Mouse (Mus musculus) embryonic facial prominence, embryonic 12.5 days (tissue): Measurements from ENCODE around the gene Npy4r. TPM values are rescaled to one million over a fixed set of nuclear protein-coding genes. Genes with fewer than 3 reads are reported as not detected.

ENCODE experiments used
- ATAC-seq: fragments of 200-750 bp; cut with Nextera tagmentation; 2 replicates; pipeline ENCODE4 v1.8.0; 2017; ENCODE audit not compliant: insufficient number of reproducible peaks, insufficient read depth, low FRiP score, low TSS enrichment
- H3K27ac ChIP-seq: fragments of 300-500 bp; sonication (generic); 2 replicates; pipeline ENCODE4 v1.5.1; 2016; ENCODE audit warnings: mild to moderate bottlenecking
- H3K27me3 ChIP-seq: fragments of 300-500 bp; sonication (generic); 2 replicates; pipeline ENCODE4 v1.6.1; 2016; ENCODE audit warnings: mild to moderate bottlenecking, moderate library complexity
- H3K36me3 ChIP-seq: fragments of 300-500 bp; sonication (generic); 2 replicates; pipeline ENCODE4 v1.6.1; 2016; ENCODE audit warnings: mild to moderate bottlenecking
- H3K4me1 ChIP-seq: fragments of 300-500 bp; sonication (generic); 2 replicates; pipeline ENCODE4 v1.6.1; 2016
- H3K4me2 ChIP-seq: fragments of 300-500 bp; sonication (generic); replicated peaks from 2 replicates; pipeline ENCODE4 v1.6.1; 2016; ENCODE audit warnings: mild to moderate bottlenecking, moderate library complexity
- H3K4me3 ChIP-seq: fragments of 300-500 bp; sonication (generic); 2 replicates; pipeline ENCODE4 v1.5.1; 2016; ENCODE audit warnings: mild to moderate bottlenecking
- H3K9ac ChIP-seq: fragments of 300-500 bp; sonication (generic); 2 replicates; pipeline ENCODE4 v1.6.1; 2016; ENCODE audit warnings: mild to moderate bottlenecking, moderate library complexity
- H3K9me3 ChIP-seq: fragments of 300-500 bp; sonication (generic); 2 replicates; pipeline ENCODE4 v1.6.1; 2016; ENCODE audit warnings: mild to moderate bottlenecking, moderate library complexity
- WGBS: fragments of 180-500 bp; shearing (Covaris S2); methylation state at CpG from one replicate; pipeline ENCODE4 v1.1.7; 2016; 5-methylcytosine and 5-hydroxymethylcytosine counted together
- polyA plus RNA-seq: library from polyadenylated mRNA; unstranded; fragments of >200 nt; fragmentation: Nextera tagmentation; extraction: Ambion mirVana; gene quantifications from 2 replicates; pipeline ENCODE4 v1.2.1, GENCODE M21; 2016

Gene Npy4r
- polyA plus RNA-seq, 1 experiment from 2014 or later, result 0.15 TPM

DNA sequence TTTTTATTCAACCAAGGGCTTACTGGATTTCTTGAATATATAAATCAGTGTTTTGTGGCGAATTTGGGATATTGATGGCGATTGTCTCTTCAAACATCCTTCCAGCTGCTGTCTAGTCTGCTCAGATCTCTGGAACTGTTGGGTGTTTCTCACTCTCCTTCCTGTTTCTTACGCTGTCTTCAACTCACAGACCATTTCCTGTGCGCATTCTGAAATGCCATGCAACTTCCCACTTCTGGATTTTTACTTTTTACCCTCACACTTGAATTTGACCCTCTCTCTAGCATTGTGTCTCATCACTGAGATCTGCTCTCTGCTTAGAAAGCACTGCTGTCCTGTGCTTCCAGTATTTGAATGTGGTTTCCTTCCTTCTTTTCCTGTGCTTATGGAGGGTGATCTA lies 44.7 kb downstream of the Npy4r start:
- Histone ChIP-seq H3K9ac (no peak overlapping the region), H3K4me2 (no peak overlapping the region), H3K36me3 (no peaks in the 10 kb centered on the region), H3K27me3 (no peaks in the 10 kb centered on the region), H3K9me3 (no peaks in the 10 kb centered on the region), H3K27ac (no peak overlapping the region), H3K4me1 (no peaks in the 10 kb centered on the region), H3K4me3 (no peak overlapping the region)
- ATAC-seq, result no peak
- WGBS, result 74% methylated on average over 4 of the region's 4 CpGs

- Histone ChIP-seq H3K4me1 (no peaks in the 10 kb centered on the region), H3K9ac (no peak overlapping the region), H3K27me3 (no peaks in the 10 kb centered on the region), H3K4me2 (no peak overlapping the region), H3K9me3 (no peaks in the 10 kb centered on the region), H3K4me3 (no peak overlapping the region), H3K27ac (no peak overlapping the region), H3K36me3 (no peaks in the 10 kb centered on the region)
- WGBS, result 59% methylated on average over 12 of the region's 12 CpGs
- ATAC-seq, result no peak
Observed at GRCm38 (mm10) chr14:34106389-34107062, 45.8 kb downstream of the Npy4r start.

DNA sequence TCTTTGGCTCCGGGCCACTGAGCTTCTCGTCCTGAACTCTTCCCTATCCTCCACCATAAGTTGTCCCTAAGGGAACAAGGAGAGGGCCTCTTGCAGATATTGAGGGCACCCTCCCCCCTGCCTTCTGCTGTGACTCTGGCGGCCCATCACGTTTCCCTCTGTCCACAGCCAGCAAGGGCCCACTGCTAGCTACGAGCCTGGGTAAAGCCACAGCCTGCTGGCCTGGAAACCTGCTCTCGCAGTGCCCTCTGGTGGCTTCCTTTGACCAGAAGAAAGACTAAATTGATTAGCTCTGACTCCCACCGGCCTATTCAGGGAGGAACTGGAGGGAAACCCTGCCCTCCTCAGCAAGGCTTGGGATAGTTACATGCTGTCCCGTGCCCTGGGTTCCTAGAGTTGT lies 47.4 kb downstream of the Npy4r start:
- WGBS, result 23% methylated on average over 8 of the region's 8 CpGs
- H3K9me3 ChIP-seq, result no peaks in the 10 kb centered on the region
- H3K27me3 ChIP-seq, result no peaks in the 10 kb centered on the region
- H3K36me3 ChIP-seq, result no peaks in the 10 kb centered on the region
- H3K27ac ChIP-seq, result no peak overlapping the region
- H3K4me1 ChIP-seq, result no peaks in the 10 kb centered on the region
- no peak for ATAC-seq
- H3K4me3 ChIP-seq, result no peak overlapping the region
- no peak overlapping the region for H3K4me2 ChIP-seq
- H3K9ac ChIP-seq, result no peak overlapping the region

- Histone ChIP-seq H3K4me2 (no peak overlapping the region), H3K27me3 (no peaks in the 10 kb centered on the region), H3K27ac (no peak overlapping the region), H3K4me1 (no peaks in the 10 kb centered on the region), H3K9me3 (no peaks in the 10 kb centered on the region), H3K9ac (no peak overlapping the region), H3K36me3 (no peaks in the 10 kb centered on the region), H3K4me3 (no peak overlapping the region)
- ATAC-seq, result no peak
- WGBS, result 68% methylated on average over 3 of the region's 3 CpGs
Observed at GRCm38 (mm10) chr14:34103855-34104254, 48.4 kb downstream of the Npy4r start.

DNA sequence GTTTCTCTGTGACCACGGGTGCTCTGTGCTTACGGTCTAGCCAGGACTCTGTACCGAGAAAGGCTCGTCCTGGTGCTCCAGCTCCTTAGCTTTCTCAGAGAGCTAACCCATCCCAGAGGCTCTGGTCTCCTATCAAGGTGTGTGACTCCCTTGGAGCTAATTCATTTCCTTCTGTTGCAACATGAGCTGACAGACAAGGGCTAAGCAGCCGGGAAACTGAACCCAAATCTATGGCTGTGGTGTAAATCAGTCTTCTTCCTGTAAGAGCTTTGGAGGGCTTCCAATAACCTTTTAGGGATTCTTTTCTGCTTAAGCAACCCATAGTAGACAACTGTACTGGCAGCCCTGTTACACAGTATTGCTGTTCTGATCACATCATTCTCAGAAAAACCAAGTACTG lies 49.7 kb downstream of the Npy4r start, which contains the start of gene A630023A22Rik:
TSS of gene A630023A22Rik (minus strand) at position 154 of the 400 bp plus-strand sequence.
- Histone ChIP-seq H3K4me2 (no peak within 1 kb of the TSS), H3K4me3 (no peak within 1 kb of the TSS), H3K27me3 (no peaks in the 10 kb centered on the region), H3K27ac (no peak within 1 kb of the TSS), H3K4me1 (no peaks in the 10 kb centered on the region), H3K9ac (no peak within 1 kb of the TSS), H3K36me3 (no peaks in the 10 kb centered on the region), H3K9me3 (no peaks in the 10 kb centered on the region)
- WGBS, result 71% methylated on average over 5 of the region's 5 CpGs
- no peak for ATAC-seq

DNA sequence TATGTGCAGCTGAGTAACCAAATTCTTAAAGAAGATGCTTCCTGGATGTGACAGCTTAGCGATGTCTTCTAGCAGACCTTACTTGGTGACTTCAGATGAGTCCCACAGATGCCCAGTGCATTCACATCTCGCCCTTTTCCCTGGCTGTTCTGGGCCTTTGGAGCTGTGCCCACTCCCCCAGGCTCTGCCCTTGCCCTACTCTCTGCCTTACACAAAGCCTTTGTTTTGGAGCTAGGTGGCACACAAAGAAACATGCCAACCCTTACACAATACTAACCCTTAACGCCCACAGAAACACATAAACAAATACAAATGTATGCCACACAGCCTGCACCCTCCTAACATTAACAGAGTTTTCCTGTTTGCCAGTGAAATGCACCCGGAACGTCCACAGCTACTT lies 56.1 kb downstream of the Npy4r start:
- Histone ChIP-seq H3K9ac (no peak overlapping the region), H3K9me3 (no peaks in the 10 kb centered on the region), H3K36me3 (no peaks in the 10 kb centered on the region), H3K27me3 (no peaks in the 10 kb centered on the region), H3K4me2 (no peak overlapping the region), H3K4me3 (no peak overlapping the region), H3K4me1 (no peaks in the 10 kb centered on the region), H3K27ac (no peak overlapping the region)
- no peak for ATAC-seq
- 77% methylated on average over 5 of the region's 5 CpGs for WGBS

Other genes starting within 250 kb of the Npy4r start
- 18.6 and 20.6 TPM in 2 replicates for gene Gdf10, start 228.9 kb downstream of the Npy4r start, polyA plus RNA-seq
- gene Gdf2, start 211.4 kb downstream of the Npy4r start, polyA plus RNA-seq, result not detected in 2 replicates
- gene Rbp3, start 198.5 kb downstream of the Npy4r start, polyA plus RNA-seq, result 0.05 and 0.09 TPM in 2 replicates
- gene Zfp488, start 173.7 kb downstream of the Npy4r start, polyA plus RNA-seq, result 0.43 and 0.59 TPM in 2 replicates
- not detected in 2 replicates for gene Gm30083, start 137.3 kb downstream of the Npy4r start, polyA plus RNA-seq
- gene Gm5460, start 135.7 kb downstream of the Npy4r start, polyA plus RNA-seq, result not detected in 2 replicates
- gene Antxrl, start 99.8 kb downstream of the Npy4r start, polyA plus RNA-seq, result not detected in 2 replicates
- gene Anxa8, start 66.5 kb downstream of the Npy4r start, polyA plus RNA-seq, result 6.8 and 7.9 TPM in 2 replicates
- not detected in 2 replicates for gene A630023A22Rik, start 49.7 kb downstream of the Npy4r start, polyA plus RNA-seq
- gene Gprin2, start 49.2 kb upstream of the Npy4r start, polyA plus RNA-seq, result 1.9 and 2.1 TPM in 2 replicates
- 0.18 and 0.23 TPM in 2 replicates for gene Syt15, start 67.1 kb upstream of the Npy4r start, polyA plus RNA-seq
- 17.0 and 17.9 TPM in 2 replicates for gene Shld2, start 158.0 kb upstream of the Npy4r start, polyA plus RNA-seq
- gene Glud1, start 158.2 kb upstream of the Npy4r start, polyA plus RNA-seq, result 102 and 103 TPM in 2 replicates
- not detected in 2 replicates for gene Fam25c, start 202.9 kb upstream of the Npy4r start, polyA plus RNA-seq
- gene Sncg, start 222.3 kb upstream of the Npy4r start, polyA plus RNA-seq, result 67.0 and 95.6 TPM in 2 replicates
- 8.1 and 8.7 TPM in 2 replicates for gene Mmrn2, start 223.0 kb upstream of the Npy4r start, polyA plus RNA-seq